Mouse (Mus musculus): ENCODE results near the gene Med9.
"Not testable (repeated sequence)": the region's sequence is repeated elsewhere in the genome, so short reads cannot be mapped to it uniquely, and the experiment has no call there.

Gene Med9

DNA sequence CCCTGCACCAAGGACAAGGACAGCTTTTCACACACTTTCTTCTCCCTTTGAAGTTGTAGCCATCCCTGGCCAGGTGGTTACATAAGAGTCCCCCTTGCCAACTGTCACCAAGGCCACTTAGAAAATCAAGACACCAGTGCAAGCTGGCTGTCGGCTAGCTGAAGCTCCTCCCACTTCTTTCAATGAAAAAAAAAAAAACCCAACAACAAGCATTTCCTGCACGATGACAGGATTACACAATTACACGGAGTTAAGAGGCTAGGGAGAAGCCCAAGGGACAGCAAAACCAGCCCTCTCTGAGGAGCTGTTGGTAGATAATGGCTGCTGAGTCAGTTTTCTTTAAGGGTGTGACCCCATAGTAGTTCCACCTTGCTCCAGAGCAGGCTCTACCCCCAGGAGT, 6.6 kb upstream of the Med9 start:
- in situ Hi-C loops (cut with MboI; ENCODE audit: unreplicated experiment in 2 of 2): no loop called here

DNA sequence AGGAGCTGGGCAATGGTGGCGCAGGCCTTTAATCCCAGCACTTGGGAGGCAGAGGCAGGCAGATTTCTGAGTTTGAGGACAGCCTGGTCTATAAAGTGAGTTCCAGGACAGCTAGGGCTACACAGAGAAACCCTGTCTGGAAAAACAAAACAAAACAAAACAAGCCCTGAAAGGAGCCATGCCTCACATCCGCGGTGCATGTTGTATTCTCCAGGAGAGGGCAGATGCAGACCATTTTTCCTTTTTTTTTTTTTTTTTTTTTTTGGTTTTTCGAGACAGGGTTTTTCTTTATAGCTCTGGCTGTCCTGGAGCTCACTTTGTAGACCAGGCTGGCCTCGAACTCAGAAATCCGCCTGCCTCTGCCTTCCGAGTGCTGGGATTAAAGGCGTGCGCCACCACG, 3.2 kb upstream of the Med9 start:
- in situ Hi-C loops (cut with MboI; ENCODE audit: unreplicated experiment in 2 of 2): not testable (repeated sequence)

DNA sequence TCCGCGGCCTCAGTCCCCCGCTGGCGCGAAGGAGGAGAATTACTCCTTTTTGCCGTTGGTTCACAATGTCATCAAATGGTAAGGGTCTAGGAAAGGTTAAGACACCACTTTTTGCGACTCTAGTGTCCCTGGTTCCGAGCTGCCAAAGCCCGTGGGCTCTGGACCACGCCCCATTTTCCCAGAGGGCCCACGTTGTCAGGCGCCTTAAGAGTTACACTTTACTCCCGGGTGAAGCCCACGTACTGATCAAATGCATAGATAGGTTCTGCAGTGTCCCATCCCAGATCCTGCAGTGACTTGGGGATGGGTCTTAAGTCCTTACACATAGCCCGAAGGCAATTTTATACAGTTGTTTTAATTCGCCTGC, 378 bp downstream of the Med9 start:
- in situ Hi-C loops (cut with MboI; ENCODE audit: unreplicated experiment in 2 of 2): no loop called here

DNA sequence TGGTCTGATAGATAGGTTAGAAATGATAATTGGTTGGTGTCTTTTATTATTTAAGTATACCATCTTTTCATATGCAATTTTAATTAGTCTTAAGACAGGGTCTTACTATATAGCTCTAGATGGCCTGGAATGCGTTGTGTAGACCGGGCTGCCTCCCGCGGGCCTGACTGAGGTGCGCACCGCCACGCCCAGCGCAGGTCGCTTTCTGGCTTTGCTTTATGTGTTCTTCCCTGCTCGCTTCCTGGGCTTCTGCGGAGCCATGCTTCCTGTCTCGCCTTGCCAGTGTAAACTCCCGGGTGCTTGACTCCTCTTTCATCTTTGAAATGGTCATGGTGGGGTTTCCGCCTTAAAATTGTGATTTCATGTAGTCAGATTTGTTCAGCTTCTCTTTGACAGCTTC, 4.9 kb downstream of the Med9 start:
- in situ Hi-C loops (cut with MboI; ENCODE audit: unreplicated experiment in 2 of 2): no loop called here

DNA sequence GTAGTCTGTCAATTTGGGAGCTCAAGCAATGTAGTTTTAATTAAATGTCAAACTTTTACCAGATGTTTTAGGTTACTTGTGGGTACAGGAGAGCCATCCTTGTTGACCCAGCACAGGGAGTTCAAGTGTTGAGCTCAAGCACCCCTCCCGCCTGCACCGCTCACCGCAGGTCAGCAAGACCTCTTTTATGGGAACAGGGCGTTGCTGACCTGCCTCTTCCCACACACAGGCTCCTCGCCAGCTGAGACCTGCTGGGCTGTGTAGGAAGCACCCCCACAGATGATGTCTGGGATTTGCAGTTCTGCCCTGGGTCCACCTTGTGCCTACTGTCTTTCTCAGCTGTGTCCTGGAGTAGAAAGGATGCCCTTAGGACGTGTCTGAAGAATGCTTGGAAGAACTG, 8.7 kb downstream of the Med9 start:
- in situ Hi-C loops (cut with MboI; ENCODE audit: unreplicated experiment in 2 of 2): no loop called here

DNA sequence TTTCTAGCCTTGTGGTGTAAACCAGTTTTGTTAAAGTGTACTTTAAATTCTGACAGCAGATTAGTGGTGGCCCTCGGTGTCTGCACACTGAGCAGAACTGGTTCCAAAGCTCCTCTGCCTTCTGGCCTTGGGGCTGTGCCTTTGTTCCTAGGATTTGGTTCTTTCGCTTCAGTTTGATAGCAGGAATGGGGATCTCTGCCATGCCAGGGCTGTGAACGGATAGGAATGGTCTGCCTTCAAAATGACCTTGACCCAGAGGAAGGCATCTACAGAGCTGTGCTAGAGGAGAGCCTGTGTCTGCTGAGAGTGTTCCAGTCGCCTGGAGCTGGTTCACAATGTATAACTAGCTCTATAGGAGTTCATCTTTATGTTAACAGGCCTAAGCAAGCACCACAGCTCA, 11.4 kb downstream of the Med9 start:
- in situ Hi-C loops (cut with MboI; ENCODE audit: unreplicated experiment in 2 of 2): no loop called here

DNA sequence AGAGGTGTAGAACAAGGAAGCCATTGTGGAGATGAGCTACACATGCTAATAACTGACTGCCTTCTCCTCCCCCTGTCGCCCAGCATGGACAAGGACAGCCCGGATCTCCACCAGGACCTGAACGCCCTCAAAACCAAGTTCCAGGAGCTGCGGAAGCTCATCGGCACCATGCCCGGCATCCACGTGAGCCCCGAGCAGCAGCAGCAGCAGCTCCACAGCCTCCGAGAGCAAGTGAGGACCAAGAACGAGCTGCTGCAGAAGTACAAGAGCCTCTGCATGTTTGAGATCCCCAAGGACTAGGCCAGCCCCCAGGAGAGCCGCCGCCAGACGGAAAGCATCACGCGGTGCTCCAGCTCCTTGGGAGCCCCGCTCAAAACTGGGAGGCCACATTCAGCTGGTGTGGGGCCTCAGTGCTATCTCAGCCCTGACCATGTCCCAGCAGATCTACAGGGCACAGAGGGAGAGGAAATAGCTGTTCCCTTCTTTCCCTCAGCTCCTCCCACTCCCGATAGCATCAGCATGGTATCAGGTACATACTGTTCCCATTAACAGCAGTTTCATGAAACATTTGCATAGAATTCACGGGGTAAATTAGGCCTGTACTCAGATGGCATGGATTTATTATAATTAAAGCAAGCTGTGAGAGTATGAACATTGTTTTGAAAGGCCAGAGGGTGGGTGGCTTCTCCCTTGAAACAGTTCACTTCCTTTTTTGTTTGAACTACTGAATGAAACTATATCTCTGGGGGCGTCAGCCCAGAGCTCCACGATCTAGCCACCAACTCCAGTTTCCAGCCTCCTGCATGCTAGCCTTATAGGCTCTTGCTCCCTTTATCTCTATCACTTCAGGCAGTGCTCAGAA, 12.7 kb downstream of the Med9 start:
- in situ Hi-C loops (cut with MboI; ENCODE audit: unreplicated experiment in 2 of 2): loop anchor here in 1 of 2 experiments (10.0 kb wide), 1 partner anchor 114 kb away; no protein-coding TSS in a partner anchor

DNA sequence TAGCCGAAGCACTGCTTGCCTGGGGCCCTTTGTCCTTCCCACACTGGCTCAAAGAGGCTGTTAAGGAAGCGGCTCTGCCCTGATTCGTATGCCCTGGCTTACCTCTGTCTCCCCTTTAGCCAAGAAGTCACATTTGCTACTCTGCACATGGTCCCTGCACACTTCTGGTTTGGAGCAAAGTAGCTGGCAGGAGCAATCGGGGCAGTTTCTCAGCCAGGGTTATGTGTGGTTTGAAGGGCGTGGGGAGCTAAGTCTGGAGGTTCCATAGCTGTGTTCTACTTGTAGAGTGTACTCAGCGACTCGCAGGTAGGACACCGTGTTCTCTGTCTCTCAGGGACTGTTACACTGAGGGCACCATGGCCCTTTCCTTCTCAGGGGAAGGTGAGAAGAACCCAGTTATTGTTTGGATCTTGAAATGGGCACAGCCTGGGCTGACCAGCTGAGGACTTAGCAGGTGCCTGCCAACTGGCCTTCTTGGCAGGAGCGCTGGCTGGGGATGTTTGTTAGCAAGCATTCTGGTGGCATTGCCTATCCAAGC, 13.4 kb downstream of the Med9 start:
- in situ Hi-C loops (cut with MboI; ENCODE audit: unreplicated experiment in 2 of 2): loop anchor here in 1 of 2 experiments (10.0 kb wide), 1 partner anchor 113 kb away; no protein-coding TSS in a partner anchor

DNA sequence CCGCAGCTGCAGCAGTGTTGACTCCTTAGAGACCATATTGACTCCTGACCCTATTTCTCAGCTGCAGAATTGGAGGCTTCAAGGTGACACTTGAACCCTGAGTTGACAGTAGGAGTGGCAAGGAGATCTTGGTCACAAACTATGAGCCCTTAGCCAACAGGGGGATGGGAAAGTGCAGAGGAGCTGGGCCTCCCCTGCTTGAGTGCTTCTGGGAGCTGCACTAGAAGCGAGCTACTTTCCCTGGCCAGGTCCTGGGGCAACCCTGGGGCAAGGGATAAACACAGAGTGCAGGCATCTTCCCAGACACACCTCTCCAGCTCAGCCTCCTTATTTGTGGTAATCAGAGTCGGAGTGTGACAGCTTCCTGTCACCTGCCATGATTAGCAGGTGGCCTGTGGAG, 14.6 kb downstream of the Med9 start:
- in situ Hi-C loops (cut with MboI; ENCODE audit: unreplicated experiment in 2 of 2): loop anchor here in 1 of 2 experiments (10.0 kb wide), 1 partner anchor 112 kb away; no protein-coding TSS in a partner anchor

DNA sequence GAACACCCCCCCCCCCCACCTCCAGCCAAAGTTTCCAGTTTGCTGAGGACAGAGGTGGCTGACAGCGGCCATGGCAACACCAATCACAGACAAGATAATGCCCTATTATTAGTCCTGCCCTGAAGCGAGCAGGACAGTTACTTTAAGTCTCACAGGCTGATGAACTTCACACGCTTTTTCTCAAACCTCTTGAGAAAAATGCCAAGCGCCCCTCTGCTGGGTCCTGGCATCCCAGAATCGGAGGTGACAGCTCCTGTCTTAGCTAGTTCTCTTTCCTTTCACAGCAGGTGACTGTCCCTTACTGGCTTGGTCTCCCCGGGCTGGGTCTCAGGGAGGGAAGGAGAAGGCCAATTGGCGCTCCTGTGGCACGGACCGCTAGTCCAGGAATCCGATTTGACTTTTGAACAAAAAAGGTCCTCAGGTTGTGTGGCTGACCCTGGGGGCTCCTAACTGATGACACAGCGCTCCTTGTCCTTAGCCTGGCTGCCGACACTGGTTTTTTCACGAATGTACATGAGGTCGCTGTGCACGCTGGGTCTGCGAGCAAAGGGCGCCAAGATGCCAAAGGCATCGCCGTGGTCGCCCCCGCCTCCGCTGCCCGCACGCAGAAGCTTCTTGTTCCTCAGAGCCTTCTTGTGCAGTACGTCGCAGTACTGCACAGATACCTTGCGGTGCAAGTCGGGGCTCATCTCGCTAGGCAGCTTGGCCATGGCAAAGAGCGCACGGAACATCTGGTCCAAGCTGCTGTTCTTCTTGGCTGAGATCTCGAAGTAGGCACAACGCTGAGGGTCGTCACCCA, 15.6 kb downstream of the Med9 start:
- in situ Hi-C loops (cut with MboI; ENCODE audit: unreplicated experiment in 2 of 2): loop anchor here in 1 of 2 experiments (10.0 kb wide), 1 partner anchor 111 kb away; no protein-coding TSS in a partner anchor

DNA sequence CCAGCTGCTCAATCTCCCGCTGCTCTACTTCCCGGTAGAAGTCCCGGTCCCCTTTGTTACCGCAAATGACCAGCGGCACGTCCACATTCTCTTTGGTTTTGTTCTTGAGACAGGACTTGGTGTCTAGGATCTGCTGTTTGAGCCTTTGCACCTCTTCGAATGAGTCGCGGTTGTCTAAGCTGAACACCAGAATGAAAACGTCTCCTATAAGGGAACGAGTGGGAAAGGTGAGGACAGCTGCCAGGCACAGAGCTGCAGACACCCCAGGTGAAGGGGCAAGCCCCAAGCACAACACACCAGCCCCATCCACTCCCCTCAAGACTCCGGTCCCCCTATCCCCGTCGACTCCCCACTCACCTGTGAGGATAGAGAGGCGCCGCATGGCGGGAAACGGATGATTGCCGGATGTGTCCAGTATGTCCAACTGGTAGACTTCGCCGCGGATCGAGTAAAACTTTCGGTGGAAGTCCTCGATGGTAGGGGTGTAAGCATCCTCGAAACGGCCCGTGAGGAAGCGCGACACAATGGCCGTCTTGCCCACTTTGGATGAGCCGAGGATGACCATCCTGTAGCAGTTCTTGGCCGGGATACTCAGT, 16.3 kb downstream of the Med9 start:
- in situ Hi-C loops (cut with MboI; ENCODE audit: unreplicated experiment in 2 of 2): loop anchor here in 1 of 2 experiments (10.0 kb wide), 1 partner anchor 111 kb away; no protein-coding TSS in a partner anchor

DNA sequence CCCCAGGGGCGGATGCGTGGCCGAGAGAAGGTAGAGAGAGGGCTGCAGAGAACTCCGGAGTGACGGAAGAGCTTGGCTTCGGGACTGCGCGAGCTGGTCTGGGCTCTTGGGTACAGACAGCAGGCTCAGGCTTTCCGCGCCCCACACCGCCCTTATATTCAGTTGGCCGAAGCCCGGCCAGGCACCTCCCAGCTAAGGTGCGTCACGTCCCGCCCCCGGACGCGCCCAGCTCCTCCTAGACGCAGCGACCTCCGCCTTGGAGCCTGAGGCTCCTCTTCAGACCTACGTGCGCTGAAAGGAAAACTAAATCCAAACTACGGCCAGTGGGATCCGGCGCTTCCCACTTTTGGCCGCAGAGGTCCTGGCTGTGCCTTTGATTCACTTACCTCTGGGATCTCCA, 16.8 kb downstream of the Med9 start, which contains the start of gene Rasd1:
Rasd1 (minus strand) TSS at position 127 of the 400 bp plus-strand sequence.
- in situ Hi-C loops (cut with MboI; ENCODE audit: unreplicated experiment in 2 of 2): loop anchor here (5.0 to 10.0 kb wide), 2 partner anchors 88 to 110 kb away; no protein-coding TSS in a partner anchor

DNA sequence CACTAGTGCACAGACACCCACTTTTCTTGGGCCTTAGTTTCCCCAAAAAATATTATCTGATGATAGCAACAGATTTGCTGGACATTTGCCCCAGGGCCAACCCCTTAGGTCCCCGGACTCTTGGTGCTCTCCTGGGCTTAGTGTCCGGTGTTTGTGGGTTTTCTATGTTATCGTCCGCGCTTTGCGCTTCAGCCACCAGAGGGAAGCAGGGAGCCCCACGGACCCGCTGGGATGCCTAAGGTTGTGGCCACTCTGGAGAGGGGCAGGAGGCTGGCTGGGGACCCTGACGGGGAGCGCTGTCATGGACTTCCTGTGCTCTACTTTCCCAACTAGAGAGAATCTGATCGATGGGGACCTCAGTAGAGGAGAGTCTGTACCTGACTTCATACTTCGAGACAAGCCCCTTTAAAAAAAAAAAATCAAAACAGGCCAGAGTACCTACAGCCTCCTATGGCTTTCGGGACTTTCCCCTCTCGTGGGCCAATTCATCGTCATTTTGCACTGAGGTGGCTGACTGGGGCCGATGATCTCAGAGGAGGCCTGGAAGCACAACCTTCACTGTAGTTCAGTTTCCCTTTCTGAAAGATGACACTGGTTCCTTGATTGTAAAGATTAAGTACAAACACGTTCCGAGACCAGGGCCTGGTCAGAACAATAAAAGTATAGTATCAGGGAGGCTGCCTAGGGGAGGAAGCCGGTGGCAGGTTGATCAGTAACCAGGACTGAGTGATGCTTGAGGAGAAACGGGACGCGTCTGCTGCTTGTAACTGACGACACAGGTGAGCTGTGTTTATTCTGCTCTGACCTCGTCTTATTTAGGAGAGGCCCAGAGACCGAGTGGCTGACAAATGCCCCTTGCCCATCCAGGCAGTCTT, 17.5 kb downstream of the Med9 start:
- in situ Hi-C loops (cut with MboI; ENCODE audit: unreplicated experiment in 2 of 2): loop anchor here (5.0 to 10.0 kb wide), 2 partner anchors 88 to 109 kb away; no protein-coding TSS in a partner anchor

DNA sequence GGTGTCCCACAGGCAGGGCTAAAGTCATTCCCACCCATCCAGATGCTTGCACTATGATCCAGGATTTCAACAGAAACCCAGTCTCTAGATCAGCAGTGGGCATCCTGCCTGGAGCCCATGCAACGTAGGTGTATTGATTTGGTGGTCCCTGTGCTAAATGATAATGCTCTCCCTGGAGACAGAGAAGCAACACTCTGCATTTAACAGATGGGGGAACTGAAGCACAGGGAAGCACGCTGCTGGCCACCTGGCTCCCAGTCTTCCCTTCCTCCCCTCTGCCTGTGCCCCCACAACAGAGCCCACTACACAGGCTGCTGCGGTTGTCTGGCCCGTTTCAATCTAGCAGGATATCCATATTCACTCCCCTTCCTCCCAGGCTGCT, 18.1 kb downstream of the Med9 start:
- in situ Hi-C loops (cut with MboI; ENCODE audit: unreplicated experiment in 2 of 2): loop anchor here (5.0 to 10.0 kb wide), 2 partner anchors 89 to 109 kb away; no protein-coding TSS in a partner anchor

DNA sequence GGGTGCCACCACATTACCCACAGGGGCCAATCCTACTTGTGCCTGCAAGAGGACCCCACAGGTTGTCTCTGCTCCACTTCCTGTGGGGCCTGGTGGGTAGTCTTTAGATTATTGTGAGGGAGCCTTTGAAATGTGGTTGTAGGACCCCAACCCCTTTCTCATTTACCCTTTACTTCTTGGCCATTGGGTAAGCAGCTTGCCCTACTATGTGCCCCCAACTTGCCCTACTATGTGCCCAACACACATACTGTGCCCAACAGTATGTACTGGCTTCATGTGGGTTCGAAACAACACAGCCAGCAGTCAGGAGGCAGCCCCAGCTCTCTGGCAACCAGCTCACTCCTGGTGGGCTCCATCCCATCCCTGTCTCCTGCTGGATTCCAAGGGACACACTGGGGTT, 19.8 kb downstream of the Med9 start:
- in situ Hi-C loops (cut with MboI; ENCODE audit: unreplicated experiment in 2 of 2): loop anchor here (5.0 to 10.0 kb wide), 2 partner anchors 90 to 107 kb away; no protein-coding TSS in a partner anchor

DNA sequence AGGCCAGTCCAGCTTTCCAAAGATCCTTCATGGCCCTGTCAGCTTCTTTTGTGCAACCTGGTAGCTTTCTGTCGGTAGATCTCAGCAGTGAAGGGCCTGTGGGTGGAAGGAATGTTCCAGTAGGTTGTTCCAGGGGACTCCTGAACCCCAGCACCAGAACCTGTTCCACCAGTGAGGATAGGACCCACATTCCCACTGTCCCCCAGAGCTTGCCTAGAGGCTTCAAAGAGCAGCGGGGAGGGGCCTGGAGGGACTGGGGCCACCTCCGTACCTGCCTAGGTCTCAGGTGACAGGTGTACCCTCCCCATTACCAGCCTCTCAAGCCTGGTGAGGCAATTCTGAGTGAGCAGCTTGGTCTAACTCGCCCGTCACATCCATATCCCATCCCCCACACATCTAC, 22.8 kb downstream of the Med9 start:
- in situ Hi-C loops (cut with MboI; ENCODE audit: unreplicated experiment in 2 of 2): loop anchor here in 1 of 2 experiments (5.0 kb wide), 1 partner anchor 62 kb away; no protein-coding TSS in a partner anchor

DNA sequence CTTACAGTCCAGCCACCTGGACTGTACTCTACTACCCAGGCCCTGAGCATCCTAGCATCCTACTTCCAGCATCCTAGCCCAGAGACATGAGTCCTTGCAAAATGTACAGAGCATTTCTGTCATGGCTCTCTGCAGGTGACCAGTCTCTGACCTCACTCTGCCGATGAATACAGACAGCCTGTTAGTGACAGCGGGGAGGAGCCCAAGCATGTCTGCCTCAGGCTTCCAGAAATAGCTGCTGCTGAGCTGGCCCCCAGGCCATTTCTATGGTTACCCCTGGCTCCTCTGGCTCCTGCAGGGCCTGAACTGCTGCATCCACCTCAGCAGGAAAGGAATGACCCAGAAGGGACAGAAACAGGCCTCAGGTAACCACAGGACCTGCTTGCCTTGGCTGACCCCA, 23.7 kb downstream of the Med9 start:
- in situ Hi-C loops (cut with MboI; ENCODE audit: unreplicated experiment in 2 of 2): loop anchor here in 1 of 2 experiments (5.0 kb wide), 1 partner anchor 61 kb away; no protein-coding TSS in a partner anchor

DNA sequence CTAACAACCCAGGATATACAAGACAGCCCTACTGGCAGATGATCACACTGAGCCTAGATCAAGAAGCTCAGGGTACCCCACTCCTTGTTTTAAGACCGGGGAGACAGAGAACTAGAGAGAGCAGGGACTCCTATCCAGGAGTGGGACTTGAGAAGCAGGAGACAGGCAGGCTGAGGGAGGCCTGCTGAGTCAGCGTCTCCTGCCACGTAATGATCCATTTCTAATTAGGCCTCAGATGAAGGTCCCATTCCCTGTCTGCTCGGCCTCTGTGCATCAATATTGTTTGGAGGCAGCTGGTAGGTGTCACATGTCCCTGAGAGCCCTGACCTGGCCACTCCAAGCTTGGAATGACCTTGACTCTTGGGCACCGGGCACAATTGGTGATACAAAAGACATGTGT, 25.4 kb downstream of the Med9 start:
- in situ Hi-C loops (cut with MboI; ENCODE audit: unreplicated experiment in 2 of 2): loop anchor here in 1 of 2 experiments (5.0 kb wide), 1 partner anchor 59 kb away; no protein-coding TSS in a partner anchor

DNA sequence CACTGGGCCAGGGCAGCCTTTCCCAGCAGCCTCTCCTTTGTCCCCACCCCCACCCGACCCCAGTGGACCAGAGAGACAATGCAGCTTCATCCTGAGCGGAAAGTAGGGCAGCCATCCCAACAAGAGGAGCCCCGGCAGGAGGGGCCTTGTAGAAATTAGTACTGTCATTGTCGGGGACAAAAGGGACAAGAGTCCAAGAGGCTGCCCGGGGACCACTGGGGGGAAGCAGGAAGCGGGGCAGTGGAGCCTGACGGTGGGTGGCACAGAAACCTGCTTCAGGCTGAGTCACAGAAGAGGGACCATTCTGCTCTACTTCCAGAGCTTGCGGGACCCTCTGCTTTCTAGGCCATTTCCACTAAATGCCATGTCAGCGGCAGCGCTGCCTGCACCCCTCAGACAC, 27.2 kb downstream of the Med9 start:
- in situ Hi-C loops (cut with MboI; ENCODE audit: unreplicated experiment in 2 of 2): loop anchor here in 1 of 2 experiments (5.0 kb wide), 1 partner anchor 52 kb away; no protein-coding TSS in a partner anchor
